Mouse (Mus musculus): ENCODE measurements around the gene Hist1h2ad. TPM values are rescaled to one million over a fixed set of nuclear protein-coding genes. Genes with fewer than 3 reads are reported as not detected.
"Not testable (repeated sequence)": the region's sequence is repeated elsewhere in the genome, so short reads cannot be mapped to it uniquely, and the experiment has no call there.

Hist1h2ad gene
- polyA plus RNA-seq, 1 experiment from 2014 or later, result 3.6 TPM

DNA sequence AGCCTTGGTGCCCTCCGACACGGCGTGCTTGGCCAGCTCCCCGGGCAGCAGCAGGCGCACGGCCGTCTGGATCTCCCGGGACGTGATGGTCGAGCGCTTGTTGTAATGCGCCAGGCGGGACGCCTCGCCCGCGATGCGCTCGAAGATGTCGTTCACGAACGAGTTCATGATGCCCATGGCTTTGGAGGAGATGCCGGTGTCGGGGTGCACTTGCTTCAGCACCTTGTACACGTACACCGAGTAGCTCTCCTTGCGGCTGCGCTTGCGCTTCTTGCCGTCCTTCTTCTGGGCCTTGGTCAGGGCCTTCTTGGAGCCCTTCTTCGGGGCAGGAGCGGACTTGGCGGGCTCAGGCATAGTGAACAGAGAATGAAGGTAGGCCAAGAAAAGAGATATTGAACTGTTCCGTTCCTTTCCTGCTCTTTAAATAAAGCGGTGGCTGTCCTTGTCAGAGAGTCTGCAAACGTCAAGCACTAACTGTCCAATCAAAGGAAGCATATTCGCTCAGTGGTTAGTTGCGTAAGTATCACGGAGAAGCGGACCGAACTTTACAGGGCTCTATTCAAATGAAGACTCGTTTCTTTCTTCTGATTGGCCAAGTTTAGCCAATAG lies 31.1 kb upstream of the Hist1h2ad start, which contains the start of gene Hist1h2bh:
Hist1h2bh (minus strand) TSS at position 394 of the 609 bp plus-strand sequence.
- H3K4me1 ChIP-seq, H3K36me3 ChIP-seq, H3K27me3 ChIP-seq, H3K9me3 ChIP-seq: not testable (repeated sequence)
- Histone ChIP-seq H3K27ac (peak within 1 kb of the TSS; percentile 96), H3K9ac (peak within 1 kb of the TSS; percentile 63), H3K4me3 (peak within 1 kb of the TSS; percentile 47), H3K4me2 (replicated peaks) (peak within 1 kb of the TSS; percentile 68)
- peak; percentile 94 for ATAC-seq (ENCODE audit: insufficient number of reproducible peaks, insufficient read depth, low FRiP score, low TSS enrichment)
- under 1% methylated on average over 37 of the region's 42 CpGs for WGBS

DNA sequence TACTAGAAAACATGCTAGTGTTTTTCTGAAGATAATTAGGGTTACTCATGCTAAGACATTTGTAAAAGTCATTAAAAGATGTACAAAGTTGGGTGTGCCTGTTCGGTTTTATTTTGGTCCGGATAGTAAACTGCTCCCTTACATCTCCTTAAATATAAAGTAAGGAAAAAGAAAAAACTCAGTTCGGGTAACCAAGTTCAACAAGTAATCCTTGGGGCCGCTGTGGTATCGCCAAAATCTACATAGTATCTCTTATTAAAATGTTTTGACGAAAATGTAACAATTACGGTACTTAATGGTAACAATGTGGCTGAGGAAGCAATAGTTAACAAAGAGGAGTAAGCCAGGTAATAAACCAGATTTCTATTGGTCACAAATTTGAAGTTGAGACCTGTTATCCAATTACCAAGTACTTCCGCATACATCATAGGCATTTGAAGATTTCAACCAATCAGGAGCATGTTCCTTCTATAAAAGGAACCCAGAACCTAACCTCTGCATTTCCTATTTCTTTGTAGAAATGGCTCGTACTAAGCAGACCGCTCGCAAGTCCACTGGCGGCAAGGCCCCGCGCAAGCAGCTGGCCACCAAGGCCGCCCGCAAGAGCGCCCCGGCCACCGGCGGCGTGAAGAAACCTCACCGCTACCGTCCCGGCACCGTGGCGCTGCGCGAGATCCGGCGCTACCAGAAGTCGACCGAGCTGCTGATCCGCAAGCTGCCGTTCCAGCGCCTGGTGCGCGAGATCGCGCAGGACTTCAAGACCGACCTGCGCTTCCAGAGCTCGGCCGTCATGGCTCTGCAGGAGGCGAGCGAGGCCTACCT lies 30.0 kb upstream of the Hist1h2ad start, which contains the start of gene Hist1h3f:
Hist1h3f (plus strand) TSS at position 88 of the 822 bp plus-strand sequence.
- WGBS, result under 1% methylated on average over 35 of the region's 45 CpGs
- H3K9me3 ChIP-seq, result no peaks in the 10 kb centered on the region
- peak within 1 kb of the TSS; percentile 96 for H3K27ac ChIP-seq
- peaks cover 5% of the 10 kb centered on the region; the same call in 1 of the 2 replicates for H3K4me1 ChIP-seq
- no peaks in the 10 kb centered on the region for H3K27me3 ChIP-seq
- peak within 1 kb of the TSS; percentile 64 for H3K9ac ChIP-seq
- no peaks in the 10 kb centered on the region for H3K36me3 ChIP-seq
- peak within 1 kb of the TSS; percentile 47 for H3K4me3 ChIP-seq
- peak within 1 kb of the TSS; percentile 68 for H3K4me2 ChIP-seq (replicated peaks)
- peak; percentile 86 for ATAC-seq (ENCODE audit: insufficient number of reproducible peaks, insufficient read depth, low FRiP score, low TSS enrichment)

DNA sequence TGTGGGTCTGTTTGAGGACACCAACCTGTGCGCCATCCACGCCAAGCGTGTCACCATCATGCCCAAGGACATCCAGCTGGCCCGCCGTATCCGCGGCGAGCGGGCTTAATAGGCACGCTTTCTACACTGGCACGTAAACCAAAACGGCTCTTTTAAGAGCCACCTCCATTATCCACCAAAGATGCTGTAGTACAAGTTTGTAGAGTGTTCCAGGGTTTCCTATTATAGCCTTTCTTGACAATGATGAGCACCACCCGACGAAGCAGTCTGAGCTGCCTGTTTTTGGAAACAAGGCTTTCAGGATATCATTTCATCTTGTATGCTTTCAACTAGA lies 29.4 kb upstream of the Hist1h2ad start:
- H3K4me2 ChIP-seq (replicated peaks), result peak overlapping the region; percentile 41
- H3K4me3 ChIP-seq, result peak overlapping the region; percentile 47
- H3K9me3 ChIP-seq; H3K4me1 ChIP-seq; ATAC-seq (ENCODE audit: insufficient number of reproducible peaks, insufficient read depth, low FRiP score, low TSS enrichment); H3K27me3 ChIP-seq; H3K36me3 ChIP-seq: not testable (repeated sequence)
- peak overlapping the region; percentile 91 for H3K27ac ChIP-seq
- WGBS, result 0% methylated on average over 12 of the region's 14 CpGs
- H3K9ac ChIP-seq, result peak overlapping the region; percentile 64; the same call in 1 of the 2 replicates

DNA sequence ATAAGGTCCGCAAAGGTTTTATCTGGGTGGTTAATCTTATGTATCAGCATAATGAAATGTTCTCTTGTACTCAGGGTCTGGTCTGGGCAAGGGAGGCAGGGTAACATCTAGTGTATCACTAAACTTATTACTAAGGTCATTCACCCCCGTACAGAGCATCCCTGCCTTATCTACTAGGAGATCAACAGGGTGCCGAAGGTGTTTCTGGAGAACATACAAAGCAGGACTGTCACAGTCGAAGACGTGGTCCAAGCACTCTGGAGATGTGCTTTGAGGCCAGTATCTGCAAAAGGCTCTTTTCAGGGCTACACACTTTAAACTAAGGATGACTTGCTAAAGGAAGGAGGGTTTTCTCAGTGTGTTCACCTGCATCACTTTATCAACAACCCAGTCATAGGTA lies 27.5 kb upstream of the Hist1h2ad start:
- no peaks in the 10 kb centered on the region for H3K36me3 ChIP-seq
- 0 out of 2 replicates have a peak overlapping the region, but pooled peaks have one; percentile 19 for H3K27ac ChIP-seq
- no peak overlapping the region for H3K4me2 ChIP-seq (replicated peaks)
- H3K9me3 ChIP-seq, result no peaks in the 10 kb centered on the region
- peaks cover 10% of the 10 kb centered on the region; the same call in 1 of the 2 replicates for H3K4me1 ChIP-seq
- H3K9ac ChIP-seq, result no peak overlapping the region
- no peaks in the 10 kb centered on the region for H3K27me3 ChIP-seq
- H3K4me3 ChIP-seq, result no peak overlapping the region
- 70% methylated on average over 5 of the region's 5 CpGs for WGBS
- no peak for ATAC-seq (ENCODE audit: insufficient number of reproducible peaks, insufficient read depth, low FRiP score, low TSS enrichment)

DNA sequence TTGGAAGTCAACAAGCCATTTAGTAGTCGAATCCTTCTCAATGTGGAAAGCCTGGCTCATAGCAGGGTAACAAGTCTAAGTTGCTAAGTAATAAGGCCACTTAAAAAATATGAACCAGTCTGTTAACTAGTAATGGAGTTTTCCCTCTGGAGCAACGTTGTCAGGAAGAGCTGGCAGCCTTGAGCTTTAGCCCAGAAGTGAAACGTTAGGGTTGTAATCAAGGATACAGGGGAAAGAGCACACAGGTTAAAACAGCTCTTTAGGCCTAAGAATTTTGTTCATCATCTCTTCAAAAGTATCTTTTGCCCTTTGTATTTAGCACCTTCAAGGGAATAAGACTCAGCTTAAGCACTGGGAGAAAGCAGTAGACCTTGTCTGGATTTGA lies 23.4 kb upstream of the Hist1h2ad start:
- WGBS, result 9% methylated on average over 3 of the region's 3 CpGs

DNA sequence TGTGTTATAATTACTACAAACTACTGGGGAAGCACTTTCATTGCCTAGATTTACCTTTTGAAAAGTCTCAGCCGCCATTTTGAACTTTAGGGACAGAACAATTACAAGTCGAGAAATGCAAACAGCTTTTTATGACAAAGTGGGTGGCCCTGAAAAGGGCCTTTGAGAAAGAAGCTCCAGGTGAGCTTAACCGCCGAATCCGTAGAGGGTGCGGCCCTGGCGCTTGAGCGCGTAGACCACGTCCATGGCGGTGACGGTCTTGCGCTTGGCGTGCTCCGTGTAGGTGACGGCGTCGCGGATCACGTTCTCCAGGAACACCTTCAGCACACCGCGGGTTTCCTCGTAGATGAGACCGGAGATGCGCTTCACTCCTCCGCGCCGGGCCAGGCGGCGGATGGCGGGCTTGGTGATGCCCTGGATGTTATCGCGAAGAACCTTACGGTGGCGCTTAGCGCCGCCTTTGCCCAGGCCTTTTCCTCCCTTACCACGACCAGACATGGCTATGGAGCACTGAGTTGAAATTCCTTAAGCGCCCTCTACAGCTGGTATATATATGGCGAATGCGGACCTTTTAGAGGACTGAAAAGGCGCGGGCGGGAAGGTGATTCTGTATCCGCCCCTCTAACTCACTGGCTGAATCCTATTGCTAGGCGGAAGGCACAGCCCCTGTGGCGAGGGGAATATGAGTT lies 22.9 kb upstream of the Hist1h2ad start, which contains the start of gene Hist1h4f:
Hist1h4f (minus strand) TSS at position 503 of the 689 bp plus-strand sequence.
- WGBS, result under 1% methylated on average over 47 of the region's 47 CpGs
- H3K9ac ChIP-seq, result peak within 1 kb of the TSS; percentile 55

More for the DNA sequence above, 23.4 kb upstream of the Hist1h2ad start:
- Histone ChIP-seq H3K4me1 (0 out of 2 replicates have a peak, but pooled peaks cover 10% of the 10 kb centered on the region), H3K36me3 (no peaks in the 10 kb centered on the region), H3K4me3 (peak overlapping the region; percentile 43), H3K9me3 (no peaks in the 10 kb centered on the region), H3K9ac (peak overlapping the region; percentile 55), H3K4me2 (replicated peaks) (peak overlapping the region; percentile 50), H3K27ac (peak overlapping the region; percentile 96), H3K27me3 (no peaks in the 10 kb centered on the region)
- ATAC-seq (ENCODE audit: insufficient number of reproducible peaks, insufficient read depth, low FRiP score, low TSS enrichment), result no peak

DNA sequence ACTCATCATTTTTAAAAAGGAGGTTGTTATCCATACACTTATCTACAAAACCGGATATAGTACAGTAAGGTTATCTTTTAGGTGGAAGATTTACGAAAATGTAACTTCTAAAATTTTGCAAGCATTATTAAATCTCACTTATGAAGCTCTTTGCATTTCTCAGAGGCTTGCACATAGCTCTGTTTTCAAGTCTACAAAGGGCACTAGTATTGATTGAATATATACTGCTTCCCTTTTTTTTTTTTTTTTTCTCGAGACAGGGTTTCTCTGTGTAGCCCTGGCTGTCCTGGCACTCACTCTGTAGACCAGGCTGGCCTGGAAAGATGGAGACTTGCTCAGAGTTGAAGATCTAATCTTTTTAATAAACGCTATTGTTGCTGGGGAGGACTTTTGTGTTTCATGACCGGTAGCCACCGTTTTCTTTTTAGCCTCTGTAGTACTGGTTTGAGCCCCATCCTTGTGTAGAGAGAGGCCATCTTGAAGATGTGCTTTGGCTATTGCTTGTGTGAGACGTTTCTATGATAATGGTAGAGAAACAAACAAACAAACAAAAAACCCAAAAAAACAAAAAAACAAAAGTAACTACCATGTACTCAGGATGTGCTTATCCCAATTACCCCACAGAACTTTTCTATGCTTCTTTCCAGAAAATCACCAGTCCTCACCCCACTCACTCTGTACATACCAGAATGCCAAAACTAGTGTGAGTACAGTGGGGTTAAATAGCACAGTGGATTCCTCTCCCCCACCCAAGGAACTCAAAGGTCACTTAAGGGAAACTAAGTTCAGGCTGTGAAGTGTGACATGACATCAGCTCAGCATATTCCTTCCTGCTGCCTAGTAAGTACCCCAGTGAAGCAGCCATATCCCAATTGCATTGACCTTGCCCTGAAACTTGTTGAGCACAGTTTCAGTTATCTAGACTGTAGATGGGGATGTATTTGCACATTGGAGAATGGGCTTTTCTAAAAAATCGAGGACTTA lies 22.0 kb upstream of the Hist1h2ad start:
- H3K9me3 ChIP-seq, result no peaks in the 10 kb centered on the region
- no peaks in the 10 kb centered on the region for H3K36me3 ChIP-seq
- H3K4me1 ChIP-seq, result 0 out of 2 replicates have a peak, but pooled peaks cover 10% of the 10 kb centered on the region
- 51% methylated on average over 8 of the region's 8 CpGs for WGBS
- no peaks in the 10 kb centered on the region for H3K27me3 ChIP-seq
- H3K9ac ChIP-seq, result peak overlapping the region; percentile 55; the same call in 1 of the 2 replicates
- H3K4me2 ChIP-seq (replicated peaks), result peak overlapping the region; percentile 50
- H3K4me3 ChIP-seq, result peak overlapping the region; percentile 43
- no peak for ATAC-seq (ENCODE audit: insufficient number of reproducible peaks, insufficient read depth, low FRiP score, low TSS enrichment)
- peak overlapping the region; percentile 96 for H3K27ac ChIP-seq

More for the DNA sequence above, 22.9 kb upstream of the Hist1h2ad start, which contains the start of gene Hist1h4f:
- H3K27me3 ChIP-seq, H3K36me3 ChIP-seq, H3K9me3 ChIP-seq: not testable (repeated sequence)
- ATAC-seq (ENCODE audit: insufficient number of reproducible peaks, insufficient read depth, low FRiP score, low TSS enrichment), result peak; percentile 82
- H3K27ac ChIP-seq, result peak within 1 kb of the TSS; percentile 96
- H3K4me2 ChIP-seq (replicated peaks), result peak within 1 kb of the TSS; percentile 50
- peak within 1 kb of the TSS; percentile 43 for H3K4me3 ChIP-seq
- 0 out of 2 replicates have a peak, but pooled peaks cover 10% of the 10 kb centered on the region for H3K4me1 ChIP-seq

DNA sequence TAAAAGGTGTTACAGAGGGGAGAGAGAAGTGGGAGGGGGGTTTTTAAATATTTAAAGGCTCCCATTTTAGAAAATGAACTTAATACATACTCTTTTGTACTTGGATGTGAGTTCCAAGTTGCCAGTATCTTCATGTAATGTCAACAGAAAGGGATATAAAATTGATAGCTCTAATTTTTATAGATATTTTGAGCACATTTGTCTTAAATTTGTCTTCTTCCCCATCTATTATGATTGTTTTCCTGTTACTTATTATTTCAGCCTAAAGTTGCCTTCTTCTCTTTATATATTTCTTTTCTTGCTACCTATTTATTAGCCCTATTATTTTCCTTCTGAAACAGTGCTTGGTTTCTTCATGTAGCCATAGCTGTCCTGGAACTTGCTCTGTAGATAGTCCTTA lies 21.2 kb upstream of the Hist1h2ad start, which contains the start of gene Hist1h1d:
Hist1h1d (plus strand) TSS at position 301 of the 400 bp plus-strand sequence.
- H3K4me2 ChIP-seq (replicated peaks), result peak within 1 kb of the TSS; percentile 82
- H3K9me3 ChIP-seq, result no peaks in the 10 kb centered on the region
- 0 out of 2 replicates have a peak, but pooled peaks cover 10% of the 10 kb centered on the region for H3K4me1 ChIP-seq
- H3K9ac ChIP-seq, result no peak within 1 kb of the TSS
- ATAC-seq (ENCODE audit: insufficient number of reproducible peaks, insufficient read depth, low FRiP score, low TSS enrichment), result no peak
- H3K27ac ChIP-seq, result peak within 1 kb of the TSS; percentile 99
- H3K27me3 ChIP-seq, result no peaks in the 10 kb centered on the region
- H3K4me3 ChIP-seq, result no peak within 1 kb of the TSS
- H3K36me3 ChIP-seq, result no peaks in the 10 kb centered on the region

DNA sequence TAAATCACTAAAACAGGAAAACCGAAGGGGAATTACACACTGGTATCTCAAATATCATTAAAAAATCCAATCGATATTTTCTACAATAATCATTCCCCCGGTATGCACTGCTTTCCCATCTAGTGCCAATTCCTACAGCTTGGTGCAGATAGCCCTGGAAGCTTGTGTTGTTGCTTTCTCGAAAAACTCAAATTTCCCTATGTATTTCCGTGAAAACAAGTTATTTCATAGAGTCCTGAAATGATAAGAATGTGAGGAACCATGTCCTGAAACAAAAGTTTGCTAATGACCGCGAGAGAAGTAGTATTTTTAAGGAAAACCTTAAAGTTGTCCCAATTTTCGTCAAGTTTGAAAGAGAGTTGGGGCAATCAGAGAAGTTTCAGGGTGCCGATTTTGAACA lies 19.8 kb upstream of the Hist1h2ad start:
- Histone ChIP-seq H3K4me3 (peak overlapping the region; percentile 66), H3K4me1 (0 out of 2 replicates have a peak, but pooled peaks cover 10% of the 10 kb centered on the region), H3K27ac (peak overlapping the region; percentile 99), H3K9ac (peak overlapping the region; percentile 75), H3K4me2 (replicated peaks) (peak overlapping the region; percentile 82), H3K36me3 (no peaks in the 10 kb centered on the region), H3K9me3 (no peaks in the 10 kb centered on the region), H3K27me3 (no peaks in the 10 kb centered on the region)
- 22% methylated on average over 9 of the region's 9 CpGs for WGBS
- no peak for ATAC-seq (ENCODE audit: insufficient number of reproducible peaks, insufficient read depth, low FRiP score, low TSS enrichment)

DNA sequence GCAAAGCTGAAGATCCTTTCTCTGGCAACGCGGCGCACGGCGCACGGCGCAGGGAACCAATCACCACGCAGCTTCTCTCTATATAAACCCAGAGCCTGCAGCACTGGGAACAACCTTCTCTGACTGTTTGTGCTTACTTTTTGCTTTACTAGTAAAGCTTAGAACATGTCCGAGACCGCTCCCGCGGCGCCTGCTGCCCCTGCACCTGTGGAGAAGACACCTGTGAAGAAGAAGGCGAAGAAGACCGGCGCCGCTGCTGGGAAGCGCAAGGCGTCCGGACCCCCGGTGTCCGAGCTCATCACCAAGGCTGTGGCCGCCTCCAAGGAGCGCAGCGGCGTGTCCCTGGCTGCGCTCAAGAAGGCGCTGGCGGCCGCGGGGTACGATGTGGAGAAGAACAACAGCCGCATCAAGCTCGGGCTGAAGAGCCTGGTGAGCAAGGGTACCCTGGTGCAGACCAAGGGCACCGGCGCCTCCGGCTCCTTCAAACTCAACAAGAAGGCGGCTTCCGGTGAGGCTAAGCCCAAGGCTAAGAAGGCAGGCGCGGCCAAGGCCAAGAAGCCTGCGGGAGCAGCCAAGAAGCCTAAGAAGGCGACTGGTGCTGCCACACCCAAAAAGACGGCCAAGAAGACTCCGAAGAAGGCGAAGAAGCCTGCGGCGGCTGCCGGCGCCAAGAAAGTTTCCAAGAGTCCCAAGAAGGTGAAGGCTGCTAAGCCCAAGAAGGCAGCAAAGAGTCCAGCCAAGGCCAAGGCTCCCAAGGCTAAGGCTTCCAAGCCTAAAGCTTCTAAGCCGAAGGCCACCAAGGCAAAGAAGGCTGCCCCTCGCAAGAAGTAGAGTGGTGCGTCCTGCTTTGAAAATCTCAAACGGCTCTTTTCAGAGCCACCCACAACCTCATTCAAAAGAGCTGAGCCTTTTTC lies 19.0 kb upstream of the Hist1h2ad start:
- H3K9ac ChIP-seq, result peak overlapping the region; percentile 75
- H3K4me1 ChIP-seq, result 0 out of 2 replicates have a peak, but pooled peaks cover 10% of the 10 kb centered on the region
- under 1% methylated on average over 54 of the region's 54 CpGs for WGBS
- H3K4me3 ChIP-seq, result peak overlapping the region; percentile 66
- no peaks in the 10 kb centered on the region for H3K27me3 ChIP-seq
- peak overlapping the region; percentile 99 for H3K27ac ChIP-seq
- no peaks in the 10 kb centered on the region for H3K9me3 ChIP-seq
- peak overlapping the region; percentile 82 for H3K4me2 ChIP-seq (replicated peaks)
- no peaks in the 10 kb centered on the region for H3K36me3 ChIP-seq
- peak; percentile 94 for ATAC-seq (ENCODE audit: insufficient number of reproducible peaks, insufficient read depth, low FRiP score, low TSS enrichment)

Measured in embryonic facial prominence, embryonic 12.5 days (tissue).